8 mouse cellular contexts compared by ENCODE assay signal in genomic region chr19:21510116-21510515, GRCm38 (mm10). TPM values are rescaled to one million over a fixed set of nuclear protein-coding genes. Genes with fewer than 3 reads are reported as not detected.
DNase-seq lines count a peak whose midpoint lies in the region; ATAC-seq and TF ChIP-seq lines count a peak whose summit lies in the region.

No protein-coding gene starts in this region.

- no peaks in the 10 kb centered on the region for H3K36me3 ChIP-seq in heart, postnatal 0 days (replicated peaks; ENCODE audit: control insufficient read depth, insufficient read depth, low read length)
- no peaks in the 10 kb centered on the region for H3K36me3 ChIP-seq in lung, embryonic 14.5 days (ENCODE audit: insufficient read depth)

- H3K4me1 ChIP-seq in heart, postnatal 0 days (ENCODE audit: control insufficient read depth, insufficient read depth), result 0 out of 2 replicates have a peak, but pooled peaks cover 4% of the 10 kb centered on the region
- H3K4me1 ChIP-seq in lung, embryonic 14.5 days (ENCODE audit: insufficient read depth), result no peaks in the 10 kb centered on the region

- ATAC-seq in heart, postnatal 0 days (ENCODE audit: insufficient read depth, low read depth), result no peak
- no peak for ATAC-seq in lung, embryonic 14.5 days (ENCODE audit: insufficient read depth)

- H3K4me2 ChIP-seq in heart, postnatal 0 days (ENCODE audit: low read depth, low read length), result no peak overlapping the region
- no peak overlapping the region for H3K4me2 ChIP-seq in lung, embryonic 14.5 days

- DNase-seq in heart, postnatal 0 days (ENCODE audit: low spot score), result peak; percentile 47
- no peak for DNase-seq in heart, postnatal 25 days (ENCODE audit: low spot score)
- DNase-seq in urinary bladder, postnatal 14 days (ENCODE audit: low spot score), result peak; percentile 44
- no peak for DNase-seq in urinary bladder, adult 2 months (ENCODE audit: low spot score)
- peak; percentile 32 for DNase-seq in cerebellum, adult 9-10 months
- peak; percentile 62 for DNase-seq in heart, postnatal 4 days
- DNase-seq in lung, embryonic 14.5 days, result peak; percentile 76
- DNase-seq in thymus, postnatal 14 days, result peak; percentile 16

- H3K4me3 ChIP-seq in heart, postnatal 0 days (ENCODE audit: low read depth, low read length), result no peak overlapping the region
- H3K4me3 ChIP-seq in lung, embryonic 14.5 days (ENCODE audit: low read depth, low read length), result no peak overlapping the region

- no peak overlapping the region for H3K9ac ChIP-seq in heart, postnatal 0 days (replicated peaks; ENCODE audit: low read depth, low read length)
- no peak overlapping the region for H3K9ac ChIP-seq in lung, embryonic 14.5 days

- no peak overlapping the region for H3K27ac ChIP-seq in heart, postnatal 0 days (ENCODE audit: low read depth)
- no peak overlapping the region for H3K27ac ChIP-seq in lung, embryonic 14.5 days (ENCODE audit: low read depth)

- no peak for TF ChIP-seq EP300 in heart, postnatal 0 days (IDR thresholded peaks at IDR 0.05; ENCODE audit: low read depth)

- H3K9me3 ChIP-seq in heart, postnatal 0 days (replicated peaks; ENCODE audit: control insufficient read depth, low read length), result no peaks in the 10 kb centered on the region
- H3K9me3 ChIP-seq in lung, embryonic 14.5 days (ENCODE audit: low read depth, low read length), result no peaks in the 10 kb centered on the region

- intact Hi-C loops in heart, postnatal 25 days (cut with DNase I), result loop anchor here (1.0 kb wide), 1 partner anchor 137 kb away; no protein-coding TSS in a partner anchor

- TF ChIP-seq CTCF in heart, postnatal 0 days (IDR thresholded peaks at IDR 0.05; ENCODE audit: low read depth), result peak; percentile 68
- TF ChIP-seq CTCF in lung, embryonic 14.5 days (IDR thresholded peaks at IDR 0.05; ENCODE audit: low read depth), result peak; percentile 71

- WGBS in heart, postnatal 0 days, result 44% methylated on average over 3 of the region's 3 CpGs
- WGBS in lung, embryonic 14.5 days, result 43% methylated on average over 3 of the region's 3 CpGs

- H3K27me3 ChIP-seq in heart, postnatal 0 days (ENCODE audit: control insufficient read depth, insufficient read depth, low read length), result no peaks in the 10 kb centered on the region
- no peaks in the 10 kb centered on the region for H3K27me3 ChIP-seq in lung, embryonic 14.5 days (ENCODE audit: insufficient read depth, low read length)

RNA-seq across cellular contexts. Expression of gene Gda, which starts 36.9 kb away (rescaled TPM):
- 1.8 and 5.4 TPM in 2 replicates for total RNA-seq in heart, postnatal 0 days (2014; rRNA removed; ENCODE audit: low replicate concordance)
- polyA plus RNA-seq in heart, postnatal 0 days (2015; fragmentation: Nextera tagmentation; extraction: Ambion mirVana), result 0.11 and 0.12 TPM in 2 replicates
- 10 to 100 TPM; 15.0 to 20.3 TPM for total RNA-seq in heart, postnatal 25 days (2021)
- polyA plus RNA-seq in urinary bladder, adult 2 months (2012; rRNA removed), result 12.0 and 14.4 TPM in 2 replicates
- total RNA-seq in heart, postnatal 4 days (2021), result 1 to 10 TPM; 1.2 to 2.9 TPM
- polyA plus RNA-seq in lung, embryonic 14.5 days (2014; fragmentation: Nextera tagmentation; extraction: Ambion mirVana), result 0.22 and 0.26 TPM in 2 replicates

Comparison
In these comparisons a context has a peak if more than half of its experiments do, and no peak if none do; other contexts are left out.
1. DNase-seq: peak in heart, postnatal 0 days (single experiment), urinary bladder, postnatal 14 days (single experiment), cerebellum, adult 9-10 months (single experiment), heart, postnatal 4 days (single experiment), lung, embryonic 14.5 days (single experiment) and thymus, postnatal 14 days (single experiment); none in heart, postnatal 25 days (single experiment) and urinary bladder, adult 2 months (single experiment).